ENCODE assay signal across 33 mouse cellular contexts in genomic region chr8:61561220-61561619, GRCm38 (mm10).
"Had no signal": no experiment of that assay in that cellular context is flagged by ENCODE, and none has a peak within 500 bp of the region (broad histone marks: within the 10 kb centered on the region; RNA-seq: fewer than 3 reads in every experiment).

No protein-coding gene starts in this region.

- H3K4me2 ChIP-seq: heart, embryonic 11.5 days; heart, embryonic 12.5 days; heart, embryonic 13.5 days; heart, embryonic 15.5 days; hindbrain, embryonic 12.5 days; hindbrain, embryonic 13.5 days; hindbrain, embryonic 14.5 days; hindbrain, embryonic 15.5 days; intestine, embryonic 15.5 days; kidney, embryonic 15.5 days had no signal

- ATAC-seq: hindbrain, embryonic 16.5 days; hindbrain, postnatal 0 days; intestine, embryonic 15.5 days; intestine, embryonic 16.5 days; intestine, postnatal 0 days had no signal

- H3K4me3 ChIP-seq: heart, embryonic 10.5 days; heart, embryonic 12.5 days; heart, embryonic 13.5 days; heart, embryonic 15.5 days; hindbrain, embryonic 10.5 days; hindbrain, embryonic 12.5 days; hindbrain, embryonic 13.5 days; hindbrain, embryonic 15.5 days; intestine, embryonic 15.5 days; kidney, embryonic 15.5 days; layer of hippocampus, adult 2 months had no signal

- H3K9ac ChIP-seq: heart, embryonic 12.5 days; heart, embryonic 13.5 days; heart, embryonic 15.5 days; hindbrain, embryonic 12.5 days; hindbrain, embryonic 13.5 days; hindbrain, embryonic 14.5 days; hindbrain, embryonic 15.5 days; intestine, embryonic 15.5 days; kidney, embryonic 15.5 days had no signal

- H3K27me3 ChIP-seq: heart, embryonic 12.5 days; heart, embryonic 13.5 days; heart, embryonic 15.5 days; hindbrain, embryonic 12.5 days; hindbrain, embryonic 13.5 days; hindbrain, embryonic 15.5 days; intestine, embryonic 15.5 days; kidney, embryonic 15.5 days had no signal

- H3K9me3 ChIP-seq: heart, embryonic 10.5 days; heart, embryonic 12.5 days; heart, embryonic 13.5 days; heart, embryonic 15.5 days; hindbrain, embryonic 10.5 days; hindbrain, embryonic 12.5 days; hindbrain, embryonic 13.5 days; hindbrain, embryonic 15.5 days; intestine, embryonic 15.5 days; kidney, embryonic 15.5 days had no signal

- DNase-seq: heart, postnatal 10 days; heart, postnatal 14 days; heart, postnatal 4 days; kidney, adult 11 months; kidney, adult 18-20 months; kidney, adult 2 months; kidney, adult 8-10 months; kidney, adult 9 months; kidney, postnatal 10 days; kidney, postnatal 14 days; kidney, postnatal 25 days; kidney, postnatal 36 days; kidney, postnatal 4 days; layer of hippocampus, adult 9-11 months; layer of hippocampus, postnatal 36 days had no signal

- H3K36me3 ChIP-seq: heart, embryonic 15.5 days; hindbrain, embryonic 10.5 days; hindbrain, embryonic 12.5 days; hindbrain, embryonic 13.5 days; hindbrain, embryonic 15.5 days; intestine, embryonic 15.5 days; kidney, embryonic 15.5 days had no signal

- H3K4me1 ChIP-seq: hindbrain, embryonic 13.5 days; hindbrain, embryonic 15.5 days had no signal

- H3K27ac ChIP-seq: heart, embryonic 10.5 days; heart, embryonic 13.5 days; heart, embryonic 15.5 days; hindbrain, embryonic 10.5 days; hindbrain, embryonic 12.5 days; hindbrain, embryonic 13.5 days; hindbrain, embryonic 14.5 days; hindbrain, embryonic 15.5 days; hindbrain, postnatal 0 days; intestine, embryonic 15.5 days; kidney, embryonic 15.5 days; kidney, postnatal 0 days; layer of hippocampus, adult 2 months had no signal
